Mouse (Mus musculus) left cerebral cortex, postnatal 14 days (tissue): ENCODE measurements around the gene 4930519G04Rik. TPM values are rescaled to one million over a fixed set of nuclear protein-coding genes. Genes with fewer than 3 reads are reported as not detected.
"Not testable (repeated sequence)": the region's sequence is repeated elsewhere in the genome, so short reads cannot be mapped to it uniquely, and the experiment has no call there.

Experiments
- DNase-seq, 2 experiments: peaks; one replicate each; pipeline ENCODE4 v3.0.0; 2021 to 2022; ENCODE audit warnings: low spot score in 2 of 2, mixed read lengths in 1 of 2
- intact Hi-C: fragments of 180-260 bp; cut with DNase I; formaldehyde crosslinking; loops from one replicate; pipeline ENCODE4 v1.15.1; 2025
- total RNA-seq, 2 experiments: library from RNA; stranded (reverse); gene quantifications; 2 replicates each; pipeline ENCODE4 v1.2.3; 2021

The 4930519G04Rik gene
- total RNA-seq, 2 experiments from 2014 or later = not detected

DNA sequence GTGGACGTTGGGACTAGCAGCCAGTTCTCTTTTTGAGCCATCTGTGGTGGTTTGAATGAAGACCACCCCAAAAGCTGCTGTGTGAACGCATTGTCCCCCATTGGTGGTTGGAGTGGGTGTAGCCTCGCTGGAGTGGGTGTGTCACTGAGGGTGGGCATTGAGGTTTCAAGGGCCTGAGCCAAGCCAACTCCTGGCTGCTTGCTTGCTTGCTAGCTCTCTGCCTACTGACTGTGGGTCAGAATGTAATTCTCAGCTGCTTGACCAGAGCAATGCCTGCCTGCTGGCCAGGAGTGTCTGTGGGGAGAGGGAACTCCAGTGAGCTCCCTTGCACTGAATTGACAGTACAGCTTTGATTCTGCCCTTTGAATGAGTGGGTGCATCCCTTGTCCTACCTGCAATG is 23.7 kb upstream of the 4930519G04Rik start:
- DNase-seq = no peak
- intact Hi-C loops = loop anchor here (10.0 kb wide), 1 partner anchor 105 kb away; no protein-coding TSS in a partner anchor

DNA sequence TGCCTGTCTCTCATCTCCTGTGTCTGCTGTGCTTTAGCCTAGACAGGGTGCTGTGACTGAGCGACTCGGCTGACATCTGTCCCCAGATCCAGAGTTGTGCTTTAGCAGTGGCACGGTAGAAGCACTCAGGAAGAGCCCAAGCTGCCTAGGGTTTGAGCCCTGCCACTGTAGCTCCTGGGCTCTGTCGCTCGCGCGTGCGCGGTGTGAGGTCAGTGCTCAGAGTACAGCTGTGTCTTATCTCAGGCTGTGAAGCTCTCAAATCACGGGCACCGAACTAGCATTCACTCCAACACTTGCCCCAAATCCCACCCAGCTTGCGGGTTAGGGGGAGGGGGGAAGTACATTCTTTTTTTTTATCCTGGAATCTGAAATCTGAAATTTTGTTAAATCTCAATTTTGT is 16.6 kb upstream of the 4930519G04Rik start:
- intact Hi-C loops = no loop called here
- no peak for DNase-seq

DNA sequence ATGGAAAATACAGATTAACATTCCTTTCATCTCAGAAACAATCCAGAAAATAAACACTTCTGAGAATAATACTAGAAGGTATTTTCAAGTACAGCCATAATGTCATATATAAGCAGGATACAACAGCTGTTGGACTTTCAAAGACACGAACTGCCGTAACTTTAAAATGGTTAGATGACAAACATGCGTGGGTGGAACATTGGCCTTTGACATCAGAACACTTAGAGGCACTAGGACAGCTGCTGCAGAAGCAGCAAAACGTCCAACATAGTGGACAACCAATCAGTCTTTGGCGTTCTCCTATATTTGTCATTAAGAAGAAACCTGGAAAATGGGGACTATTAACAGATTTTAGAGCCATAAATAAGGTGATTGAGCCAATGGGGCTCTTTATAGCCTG is 13.0 kb upstream of the 4930519G04Rik start:
- DNase-seq, intact Hi-C loops: not testable (repeated sequence)

DNA sequence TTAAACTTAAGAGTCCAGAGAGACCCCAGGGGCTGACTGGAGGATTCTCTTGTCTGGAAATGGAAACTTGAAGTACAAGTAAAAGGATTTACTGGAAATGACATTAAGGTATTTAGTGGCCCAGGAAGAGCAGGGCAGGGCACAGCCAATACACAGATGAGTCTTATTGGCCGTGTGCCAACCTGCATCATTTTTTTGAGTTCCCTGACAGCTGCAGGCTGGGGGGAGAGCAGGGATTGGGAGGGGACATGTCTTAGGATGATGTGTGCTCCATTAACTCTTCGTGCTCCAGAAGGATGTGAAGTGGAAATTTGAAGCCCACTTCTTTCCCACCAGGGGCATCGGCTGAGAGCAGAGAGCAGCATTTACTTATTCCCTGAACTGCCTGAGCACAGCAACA is 11.3 kb upstream of the 4930519G04Rik start:
- intact Hi-C loops, DNase-seq: not testable (repeated sequence)

DNA sequence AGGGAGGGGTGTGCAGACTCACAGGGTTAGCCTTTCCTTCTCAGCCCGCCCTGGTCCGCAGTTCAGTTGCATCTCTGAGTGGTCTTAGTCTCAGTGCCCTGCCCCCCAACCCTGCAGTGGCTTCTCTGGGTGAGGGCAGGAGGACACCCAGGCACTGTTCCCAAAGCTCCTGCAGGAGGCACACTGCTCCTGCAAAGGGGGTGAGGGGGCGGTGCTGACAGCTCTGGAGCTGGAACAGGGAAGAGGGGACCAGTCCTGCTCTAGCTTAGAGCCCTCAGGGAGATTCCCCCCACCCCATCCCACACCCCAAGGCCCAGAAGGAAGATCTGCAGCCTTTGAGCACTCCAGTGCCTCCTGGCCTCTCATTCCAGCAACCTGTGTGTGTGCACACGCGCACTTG is 10.8 kb upstream of the 4930519G04Rik start:
- no peak for DNase-seq
- intact Hi-C loops = no loop called here

DNA sequence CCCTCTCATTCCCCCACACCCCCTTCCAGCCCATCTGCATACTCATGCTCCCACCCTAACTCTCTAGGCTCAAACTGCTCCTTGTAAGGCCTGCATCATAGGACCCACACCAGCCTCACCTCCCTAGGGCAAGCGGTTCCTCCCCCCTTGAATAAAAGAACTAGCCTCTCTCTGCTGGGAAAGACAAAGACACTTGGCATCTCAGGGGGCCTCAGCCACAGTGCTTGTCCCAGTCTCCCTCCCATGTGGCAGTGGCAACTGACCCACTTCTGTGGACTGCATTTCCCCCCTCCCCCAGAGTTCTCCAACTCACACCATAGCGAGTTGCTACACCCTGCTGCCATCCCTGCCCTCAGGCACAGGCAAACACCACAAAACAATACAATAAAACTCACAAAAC is 9.1 kb upstream of the 4930519G04Rik start:
- intact Hi-C loops, DNase-seq: not testable (repeated sequence)

DNA sequence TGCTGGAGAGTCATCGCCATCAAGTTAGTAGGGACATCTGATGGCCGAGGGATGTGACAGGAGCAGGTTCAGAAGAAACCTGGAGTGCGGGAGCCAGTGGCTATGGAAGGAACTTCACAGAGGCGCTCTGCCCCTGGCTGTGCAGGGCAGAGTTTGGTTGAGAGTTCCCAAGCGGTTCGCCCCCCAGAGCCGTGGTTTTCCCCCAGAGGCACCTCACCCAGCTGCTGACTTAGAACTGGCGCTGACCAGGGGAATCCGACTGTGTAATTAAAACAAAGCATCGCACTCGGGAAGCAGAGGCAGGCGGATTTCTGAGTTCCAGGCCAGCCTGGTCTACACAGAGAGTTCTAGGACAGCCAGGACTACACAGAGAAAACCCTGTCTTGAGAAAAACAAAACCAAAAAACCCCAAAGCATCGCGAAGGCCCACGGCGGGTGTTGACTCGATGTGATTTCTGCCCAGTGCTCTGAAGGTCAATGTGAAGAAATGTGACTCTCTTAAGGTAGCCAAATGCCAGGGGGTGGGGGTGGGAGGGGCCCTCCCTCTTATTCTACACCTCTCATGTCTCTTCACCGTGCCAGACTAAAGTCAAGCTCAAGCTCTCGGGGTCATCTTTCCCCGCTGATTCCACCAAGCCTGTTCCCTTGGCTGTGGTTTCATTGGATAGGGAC is 1.8 kb upstream of the 4930519G04Rik start:
- intact Hi-C loops = no loop called here
- DNase-seq = no peak

DNA sequence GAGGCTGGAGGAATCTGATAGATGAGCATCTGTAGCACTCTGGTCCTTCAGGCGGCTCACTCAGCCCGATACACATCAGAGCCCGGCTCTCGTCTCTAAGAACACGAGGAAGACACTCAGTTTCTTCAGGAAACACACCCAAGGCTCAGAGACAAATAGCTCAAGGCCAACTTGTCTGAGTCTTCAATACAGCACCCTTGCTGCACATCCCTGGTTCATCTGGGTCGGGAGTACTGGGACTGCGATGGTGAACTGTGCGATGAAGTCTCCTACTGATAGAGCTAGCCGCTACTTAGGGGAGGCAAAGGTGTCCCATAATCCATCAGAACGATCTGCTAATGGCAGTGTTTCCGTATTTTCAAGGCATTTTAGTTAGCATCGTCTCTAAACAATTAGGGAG is 5.1 kb downstream of the 4930519G04Rik start, which contains the start of gene Gm9936:
Gene Gm9936, minus strand, starts transcription at position 101 of the 400 bp plus-strand sequence.
- intact Hi-C loops = no loop called here
- no peak for DNase-seq

DNA sequence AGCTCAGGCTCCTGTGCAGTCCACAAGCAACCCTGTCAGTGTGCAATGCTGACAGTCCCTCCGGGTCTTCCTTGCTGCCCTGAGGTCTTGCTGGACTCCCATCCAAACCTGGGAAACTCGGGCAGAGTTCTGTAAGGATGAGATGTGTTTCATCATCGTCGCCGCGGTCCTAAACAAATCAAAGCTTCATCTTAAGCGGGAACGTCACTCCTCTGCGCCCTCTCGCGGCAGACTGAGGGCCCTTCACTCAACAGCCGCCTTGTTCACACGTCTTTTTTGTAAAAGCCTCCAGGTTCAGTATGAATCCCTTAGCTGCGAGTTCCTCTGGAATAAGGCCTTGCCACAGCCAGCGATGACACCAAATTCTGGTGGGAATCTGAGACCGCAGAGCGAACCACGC is 5.8 kb downstream of the 4930519G04Rik start:
- peak; percentile 79 to 84 for DNase-seq
- intact Hi-C loops = no loop called here

DNA sequence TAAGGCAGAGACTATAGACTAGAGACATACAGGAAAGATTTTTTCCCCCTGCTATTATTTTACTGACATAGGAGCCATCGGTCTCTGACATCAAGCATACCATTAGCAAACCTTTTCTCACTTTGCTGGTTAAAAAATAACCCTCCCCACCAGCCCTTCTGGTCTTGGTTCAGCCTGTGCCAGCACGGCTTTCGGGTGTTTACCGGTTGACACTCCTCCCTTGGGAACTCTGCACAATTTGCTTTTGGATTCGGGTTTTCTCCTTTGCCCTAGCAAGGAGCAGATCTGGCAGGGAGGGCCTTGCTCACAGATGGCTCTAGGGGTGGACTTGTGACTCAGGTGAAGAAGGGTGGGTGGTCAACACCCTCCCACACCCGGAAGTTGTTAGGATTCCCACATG is 8.3 kb downstream of the 4930519G04Rik start:
- no peak for DNase-seq
- intact Hi-C loops = no loop called here

DNA sequence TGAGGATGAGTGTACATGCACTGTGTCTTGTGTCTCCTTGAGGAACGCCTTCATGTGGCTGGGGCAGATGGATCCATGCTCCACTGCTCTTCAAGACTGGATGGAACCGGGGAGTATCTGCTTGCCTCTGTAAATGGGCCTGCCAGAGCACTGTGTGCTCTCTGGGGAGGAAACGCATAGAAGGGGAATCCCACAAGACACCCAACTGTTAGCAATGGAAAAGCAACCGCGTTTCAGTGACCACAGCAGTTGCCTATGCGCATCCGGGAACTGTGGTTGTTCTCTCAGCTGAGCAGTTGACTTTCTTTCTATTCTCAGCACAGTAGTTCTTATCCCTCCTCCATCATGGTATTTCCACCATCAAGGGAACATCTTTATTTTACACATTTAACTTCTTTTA is 11.3 kb downstream of the 4930519G04Rik start:
- intact Hi-C loops = no loop called here
- DNase-seq = no peak

DNA sequence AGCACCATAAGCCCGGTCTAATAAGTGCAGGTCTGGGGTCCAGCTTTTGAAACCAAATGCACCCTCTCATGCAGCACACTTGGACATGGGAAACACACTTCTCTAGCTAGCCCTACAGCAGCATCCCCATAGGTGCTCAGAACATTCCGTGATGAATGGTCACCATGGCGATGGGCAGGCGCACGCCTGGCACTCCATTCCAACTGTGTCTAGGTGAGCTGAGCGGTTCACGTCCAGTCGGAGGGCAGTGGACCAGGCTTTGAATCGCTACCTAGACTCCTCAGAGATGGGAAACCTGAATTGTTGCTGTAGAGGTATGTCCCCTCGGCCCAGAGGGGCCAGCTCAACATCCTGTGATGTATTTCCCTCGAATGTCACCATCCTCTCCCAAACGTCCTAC is 11.8 kb downstream of the 4930519G04Rik start:
- intact Hi-C loops = no loop called here
- DNase-seq = no peak

DNA sequence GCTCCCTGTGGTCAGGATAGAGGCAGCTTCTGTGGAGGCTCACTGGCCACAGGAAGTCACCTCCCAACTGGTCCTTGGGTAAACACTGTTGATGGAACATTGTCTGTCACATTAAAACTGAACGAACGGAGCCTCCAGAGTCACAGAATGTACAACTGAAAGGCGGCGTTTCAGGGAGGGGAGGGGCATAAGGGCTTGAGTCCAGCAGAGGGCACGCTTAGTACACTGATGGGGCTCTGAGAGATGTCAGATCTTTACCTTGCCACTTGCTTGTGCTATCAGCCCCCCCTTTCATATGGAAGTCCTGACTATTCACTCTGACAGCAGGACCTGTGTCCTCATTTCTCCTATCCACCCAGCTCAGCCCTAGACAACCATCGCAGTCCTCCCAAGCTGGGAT is 22.4 kb downstream of the 4930519G04Rik start:
- intact Hi-C loops = no loop called here
- DNase-seq = no peak

DNA sequence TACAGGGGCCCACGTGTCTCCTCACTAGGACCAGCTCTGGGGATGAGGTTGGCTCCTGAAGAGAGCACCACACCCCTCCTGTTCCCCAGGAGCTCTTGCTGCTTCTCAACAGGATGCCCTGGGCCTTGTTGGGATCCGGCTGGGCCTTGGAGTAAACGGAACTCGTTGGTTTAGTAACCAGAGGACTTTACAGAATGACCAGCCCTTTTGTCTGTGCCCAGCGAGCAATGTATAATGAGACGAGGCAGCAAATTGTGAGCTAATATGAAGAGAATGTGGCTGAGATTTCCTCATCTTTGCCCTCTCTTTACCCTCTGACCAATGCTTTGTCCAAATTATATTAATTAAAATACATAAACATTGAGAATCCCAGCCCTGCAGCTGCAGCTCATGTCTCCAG is 22.9 kb downstream of the 4930519G04Rik start:
- no peak for DNase-seq
- intact Hi-C loops = no loop called here

DNA sequence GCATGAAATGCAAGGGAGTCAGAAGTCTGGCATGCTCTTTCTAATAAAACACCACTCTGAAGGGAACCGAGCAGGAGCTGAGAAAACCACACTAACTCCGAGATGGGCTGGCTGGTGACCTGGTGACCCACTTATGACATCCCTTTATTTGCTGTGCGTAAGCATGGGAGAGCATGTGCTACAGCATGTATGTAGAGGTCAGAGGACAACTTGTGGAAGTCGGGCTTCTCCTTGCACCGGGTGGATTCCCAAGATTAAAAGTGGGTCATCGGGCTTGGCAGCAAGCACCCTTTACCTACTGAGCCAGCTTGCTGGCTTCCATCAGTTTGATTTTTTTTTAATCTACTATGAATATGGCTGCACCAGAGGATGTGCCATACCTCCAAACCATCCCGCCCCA is 24.0 kb downstream of the 4930519G04Rik start:
- no peak for DNase-seq
- intact Hi-C loops = no loop called here

DNA sequence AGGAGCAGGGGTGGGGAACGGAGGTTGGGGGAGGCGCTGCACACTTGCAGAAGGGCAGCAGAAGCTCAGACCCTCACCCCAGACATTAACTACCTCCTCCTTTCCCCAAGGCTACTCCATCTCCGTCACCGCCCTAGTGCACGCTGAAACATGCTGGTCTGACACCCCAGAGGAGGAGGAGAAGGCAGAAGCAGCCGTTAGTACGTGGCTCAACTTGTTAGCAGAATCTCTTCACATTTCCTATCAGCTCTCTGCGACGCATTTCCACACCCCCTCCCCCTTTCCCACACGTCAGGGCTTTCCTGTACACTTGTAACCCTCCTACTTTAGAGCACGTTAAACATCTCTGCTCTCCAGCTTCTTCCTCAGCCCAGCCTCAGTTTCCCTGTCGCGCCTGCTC is 25.9 kb downstream of the 4930519G04Rik start:
- intact Hi-C loops = no loop called here
- no peak for DNase-seq

DNA sequence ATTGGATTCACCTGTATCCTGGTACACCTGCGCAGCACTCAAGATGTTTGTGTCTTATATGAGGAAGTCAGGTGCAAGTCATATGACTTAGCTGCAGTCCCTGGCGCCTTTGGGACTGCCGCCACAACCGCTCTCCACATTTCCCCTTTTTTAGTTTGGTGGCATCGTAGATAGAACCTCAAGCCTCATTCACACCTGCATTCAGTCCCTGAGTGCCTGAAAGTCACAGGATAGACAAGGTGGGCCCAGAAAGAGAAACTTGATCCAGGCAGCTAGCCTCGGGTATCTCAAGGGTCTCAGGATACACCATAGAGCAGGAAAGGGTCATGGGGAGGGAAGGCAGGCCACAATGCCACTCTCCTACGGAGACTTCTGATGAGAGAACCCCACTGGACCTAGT is 28.9 kb downstream of the 4930519G04Rik start:
- DNase-seq, intact Hi-C loops: not testable (repeated sequence)

DNA sequence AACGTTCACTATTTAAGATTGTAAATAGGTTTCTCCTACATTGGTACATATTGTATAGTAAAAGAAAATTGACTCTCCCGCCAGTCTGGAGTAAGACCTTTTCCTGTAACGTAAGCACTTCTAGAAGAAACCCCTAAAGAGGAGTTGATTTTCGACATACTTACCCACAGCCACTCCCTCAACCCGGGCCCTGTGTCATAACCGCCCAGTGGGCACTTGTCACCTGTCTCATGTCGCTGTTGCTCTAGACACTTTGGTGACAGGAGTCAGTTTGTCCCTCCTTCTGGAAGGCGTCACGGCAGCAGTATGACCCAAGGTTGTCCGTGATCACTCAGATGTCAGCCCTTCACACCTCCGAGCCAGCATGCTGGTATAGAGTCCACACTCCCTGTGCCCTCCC is 29.6 kb downstream of the 4930519G04Rik start:
- no peak for DNase-seq
- intact Hi-C loops = no loop called here

DNA sequence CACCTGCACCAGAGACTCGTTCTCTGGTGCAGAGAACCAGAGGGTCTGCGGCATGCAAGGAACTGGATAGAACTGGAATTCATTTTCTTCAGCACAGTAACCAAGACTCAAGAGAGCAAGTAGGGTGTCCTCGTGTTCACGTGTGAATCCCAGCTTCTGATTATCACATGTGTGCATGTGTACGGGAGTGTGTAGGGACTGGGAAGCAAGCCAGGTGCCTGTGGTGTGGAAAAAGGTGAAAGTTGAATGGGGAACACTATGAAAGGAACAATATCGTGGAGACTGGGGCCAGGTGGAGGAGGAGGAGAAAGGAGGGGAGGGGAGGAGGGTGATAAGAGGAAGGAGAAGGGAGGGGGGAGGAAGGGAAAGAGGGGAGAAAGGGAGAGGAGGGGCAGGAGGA is 33.3 kb downstream of the 4930519G04Rik start:
- DNase-seq = no peak
- intact Hi-C loops = no loop called here

DNA sequence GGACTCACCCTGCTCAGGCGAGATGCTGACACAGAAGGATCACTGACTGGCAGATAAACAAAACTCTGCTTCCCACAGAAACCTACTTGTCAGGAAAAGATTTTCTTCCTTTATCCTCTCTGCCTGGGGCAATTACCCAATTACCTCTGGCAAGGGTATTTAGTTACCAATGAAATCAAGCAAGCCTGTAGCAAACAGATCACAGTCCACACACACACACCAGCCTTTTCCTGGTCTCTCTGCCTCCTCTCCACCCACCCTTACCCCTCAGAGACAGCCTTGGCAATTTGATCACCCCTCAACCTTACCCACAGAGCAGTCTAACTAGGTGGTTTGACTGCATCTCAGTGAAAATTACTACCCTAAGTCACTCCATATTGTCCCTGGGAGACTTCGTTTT is 35.5 kb downstream of the 4930519G04Rik start:
- DNase-seq = no peak
- intact Hi-C loops = no loop called here

DNA sequence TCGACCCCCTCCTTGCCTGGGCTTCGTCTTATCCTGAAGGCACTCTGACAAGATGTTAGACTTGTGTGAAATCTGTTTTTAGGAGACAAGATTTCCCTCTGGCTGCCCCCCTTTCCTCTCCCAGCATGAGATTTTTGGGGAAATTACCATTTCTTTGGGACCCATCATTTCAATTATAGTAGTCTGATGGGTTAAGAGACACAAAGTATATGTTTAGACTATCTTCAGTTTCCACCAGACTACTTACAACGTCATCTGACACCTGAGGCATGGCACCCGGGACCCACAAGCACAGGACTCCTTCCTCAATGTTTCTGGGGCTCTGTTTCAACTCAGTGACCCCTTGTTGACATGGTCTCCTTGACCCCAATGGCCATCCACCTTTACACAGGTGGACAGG is 42.1 kb downstream of the 4930519G04Rik start:
- DNase-seq = no peak
- intact Hi-C loops = no loop called here
